Mouse (Mus musculus): ENCODE results near the gene Dhrs1. TPM values are rescaled to one million over a fixed set of nuclear protein-coding genes. Genes with fewer than 3 reads are reported as not detected.

The Dhrs1 gene
- polyA plus RNA-seq, 1 experiment from 2014 or later: 98.6 TPM

- TF ChIP-seq EP300 (IDR thresholded peaks at IDR 0.05; ENCODE audit: low read depth) (no peak), CTCF (IDR thresholded peaks at IDR 0.05; ENCODE audit: low read depth) (no peak)
- ATAC-seq (no peak), DNase-seq (no peak)
- H3K9me3 ChIP-seq (ENCODE audit: low read length): no peaks in the 10 kb centered on the region
- H3K9ac ChIP-seq (replicated peaks): no peak overlapping the region
- H3K27me3 ChIP-seq (ENCODE audit: insufficient read depth, low read length): no peaks in the 10 kb centered on the region
- no peak overlapping the region for H3K4me3 ChIP-seq (ENCODE audit: low read depth, low read length)
- no peak overlapping the region for H3K27ac ChIP-seq (ENCODE audit: low read depth)
- no peak overlapping the region for H3K4me2 ChIP-seq (ENCODE audit: low read depth, low read length)
- WGBS (ENCODE audit: insufficient replicate concordance): 60% methylated on average over 8 of the region's 8 CpGs
- peaks cover 6% of the 10 kb centered on the region; the same call in 1 of the 2 replicates for H3K36me3 ChIP-seq (replicated peaks; ENCODE audit: insufficient read depth, low read length)
- H3K4me1 ChIP-seq (ENCODE audit: insufficient read depth): peaks cover 7% of the 10 kb centered on the region
Observed at GRCm38 (mm10) chr14:55706051-55706600, 39.4 kb downstream of the Dhrs1 start.

- Histone ChIP-seq H3K27me3 (ENCODE audit: insufficient read depth, low read length) (no peaks in the 10 kb centered on the region), H3K4me1 (ENCODE audit: insufficient read depth) (peaks cover 5% of the 10 kb centered on the region), H3K9me3 (ENCODE audit: low read length) (no peaks in the 10 kb centered on the region), H3K27ac (ENCODE audit: low read depth) (no peak overlapping the region), H3K36me3 (replicated peaks; ENCODE audit: insufficient read depth, low read length) (peaks cover 6% of the 10 kb centered on the region; the same call in 1 of the 2 replicates), H3K9ac (replicated peaks) (no peak overlapping the region), H3K4me2 (ENCODE audit: low read depth, low read length) (no peak overlapping the region), H3K4me3 (ENCODE audit: low read depth, low read length) (no peak overlapping the region)
- 75% methylated on average over 6 of the region's 6 CpGs for WGBS (ENCODE audit: insufficient replicate concordance)
- ATAC-seq: no peak
- TF ChIP-seq CTCF (IDR thresholded peaks at IDR 0.05; ENCODE audit: low read depth): no peak
- TF ChIP-seq EP300 (IDR thresholded peaks at IDR 0.05; ENCODE audit: low read depth): no peak
- DNase-seq: no peak
Observed at GRCm38 (mm10) chr14:55702761-55703160, 42.7 kb downstream of the Dhrs1 start.

- Histone ChIP-seq H3K27ac (ENCODE audit: low read depth) (no peak overlapping the region), H3K9me3 (ENCODE audit: low read length) (no peaks in the 10 kb centered on the region), H3K36me3 (replicated peaks; ENCODE audit: insufficient read depth, low read length) (peaks cover 6% of the 10 kb centered on the region; the same call in 1 of the 2 replicates), H3K27me3 (ENCODE audit: insufficient read depth, low read length) (no peaks in the 10 kb centered on the region), H3K4me3 (ENCODE audit: low read depth, low read length) (no peak overlapping the region), H3K9ac (replicated peaks) (no peak overlapping the region), H3K4me1 (ENCODE audit: insufficient read depth) (peaks cover 5% of the 10 kb centered on the region), H3K4me2 (ENCODE audit: low read depth, low read length) (no peak overlapping the region)
- 77% methylated on average over 9 of the region's 9 CpGs for WGBS (ENCODE audit: insufficient replicate concordance)
- TF ChIP-seq EP300 (IDR thresholded peaks at IDR 0.05; ENCODE audit: low read depth) (no peak), CTCF (IDR thresholded peaks at IDR 0.05; ENCODE audit: low read depth) (no peak)
- DNase-seq (no peak), ATAC-seq (no peak)
Observed at GRCm38 (mm10) chr14:55701131-55701530, 44.4 kb downstream of the Dhrs1 start.

- Histone ChIP-seq H3K9ac (replicated peaks) (no peak overlapping the region), H3K27ac (ENCODE audit: low read depth) (no peak overlapping the region; the same call in 1 of the 2 replicates), H3K36me3 (replicated peaks; ENCODE audit: insufficient read depth, low read length) (no peaks in the 10 kb centered on the region), H3K9me3 (ENCODE audit: low read length) (no peaks in the 10 kb centered on the region), H3K4me2 (ENCODE audit: low read depth, low read length) (no peak overlapping the region), H3K4me3 (ENCODE audit: low read depth, low read length) (no peak overlapping the region), H3K27me3 (ENCODE audit: insufficient read depth, low read length) (no peaks in the 10 kb centered on the region), H3K4me1 (ENCODE audit: insufficient read depth) (peaks cover 2% of the 10 kb centered on the region; the same call in 1 of the 2 replicates)
- TF ChIP-seq EP300 (IDR thresholded peaks at IDR 0.05; ENCODE audit: low read depth) (no peak), CTCF (IDR thresholded peaks at IDR 0.05; ENCODE audit: low read depth) (no peak)
- 50% methylated on average over 4 of the region's 4 CpGs for WGBS (ENCODE audit: insufficient replicate concordance)
- ATAC-seq (no peak), DNase-seq (no peak)
Observed at GRCm38 (mm10) chr14:55697226-55697625, 48.3 kb downstream of the Dhrs1 start.

GRCm38 (mm10) chr14:55689433-55689832 is 56.1 kb downstream of the Dhrs1 start:
- H3K4me2 ChIP-seq (ENCODE audit: low read depth, low read length): no peak overlapping the region
- no peak overlapping the region for H3K4me3 ChIP-seq (ENCODE audit: low read depth, low read length)
- ATAC-seq: no peak
- no peak overlapping the region for H3K27ac ChIP-seq (ENCODE audit: low read depth)
- 74% methylated on average over 10 of the region's 10 CpGs for WGBS (ENCODE audit: insufficient replicate concordance)
- no peaks in the 10 kb centered on the region for H3K36me3 ChIP-seq (replicated peaks; ENCODE audit: insufficient read depth, low read length)
- DNase-seq: no peak
- H3K9ac ChIP-seq (replicated peaks): no peak overlapping the region
- no peaks in the 10 kb centered on the region for H3K27me3 ChIP-seq (ENCODE audit: insufficient read depth, low read length)
- no peaks in the 10 kb centered on the region for H3K4me1 ChIP-seq (ENCODE audit: insufficient read depth)
- TF ChIP-seq EP300 (IDR thresholded peaks at IDR 0.05; ENCODE audit: low read depth): no peak
- H3K9me3 ChIP-seq (ENCODE audit: low read length): no peaks in the 10 kb centered on the region

Other genes starting within 250 kb of the Dhrs1 start
- gene Cpne6, start 235.2 kb downstream of the Dhrs1 start, polyA plus RNA-seq (2015; fragmentation: Nextera tagmentation; extraction: Ambion mirVana): not detected in 2 replicates
- gene Nrl, start 220.7 kb downstream of the Dhrs1 start, polyA plus RNA-seq (2015; fragmentation: Nextera tagmentation; extraction: Ambion mirVana): not detected in 2 replicates
- 19.9 and 20.7 TPM in 2 replicates for gene Pck2, start 205.4 kb downstream of the Dhrs1 start, polyA plus RNA-seq (2015; fragmentation: Nextera tagmentation; extraction: Ambion mirVana)
- gene Dcaf11, start 185.7 kb downstream of the Dhrs1 start, polyA plus RNA-seq (2015; fragmentation: Nextera tagmentation; extraction: Ambion mirVana): 59.9 and 62.7 TPM in 2 replicates
- gene A730061H03Rik, start 185.3 kb downstream of the Dhrs1 start, polyA plus RNA-seq (2015; fragmentation: Nextera tagmentation; extraction: Ambion mirVana): 1.3 and 1.4 TPM in 2 replicates
- gene Fitm1, start 170.1 kb downstream of the Dhrs1 start, polyA plus RNA-seq (2015; fragmentation: Nextera tagmentation; extraction: Ambion mirVana): 1.8 and 4.6 TPM in 2 replicates
- gene Psme1, start 167.6 kb downstream of the Dhrs1 start, polyA plus RNA-seq (2015; fragmentation: Nextera tagmentation; extraction: Ambion mirVana): 162 and 180 TPM in 2 replicates
- gene Emc9, start 160.4 kb downstream of the Dhrs1 start, polyA plus RNA-seq (2015; fragmentation: Nextera tagmentation; extraction: Ambion mirVana): 17.3 and 19.2 TPM in 2 replicates
- 222 and 231 TPM in 2 replicates for gene Psme2, start 154.6 kb downstream of the Dhrs1 start, polyA plus RNA-seq (2015; fragmentation: Nextera tagmentation; extraction: Ambion mirVana)
- gene Rnf31, start 154.0 kb downstream of the Dhrs1 start, polyA plus RNA-seq (2015; fragmentation: Nextera tagmentation; extraction: Ambion mirVana): 8.5 and 9.6 TPM in 2 replicates
- 18.6 and 19.4 TPM in 2 replicates for gene Irf9, start 142.1 kb downstream of the Dhrs1 start, polyA plus RNA-seq (2015; fragmentation: Nextera tagmentation; extraction: Ambion mirVana)
- 1.5 and 2.2 TPM in 2 replicates for gene Rec8, start 127.7 kb downstream of the Dhrs1 start, polyA plus RNA-seq (2015; fragmentation: Nextera tagmentation; extraction: Ambion mirVana)
- gene Ipo4, start 109.7 kb downstream of the Dhrs1 start, polyA plus RNA-seq (2015; fragmentation: Nextera tagmentation; extraction: Ambion mirVana): 14.7 and 16.6 TPM in 2 replicates
- gene Gm49378, start 107.8 kb downstream of the Dhrs1 start, polyA plus RNA-seq (2015; fragmentation: Nextera tagmentation; extraction: Ambion mirVana): 0.99 and 1.6 TPM in 2 replicates
- 39.3 and 42.8 TPM in 2 replicates for gene Tm9sf1, start 101.9 kb downstream of the Dhrs1 start, polyA plus RNA-seq (2015; fragmentation: Nextera tagmentation; extraction: Ambion mirVana)
- 0.06 and 0.21 TPM in 2 replicates for gene Tssk4, start 95.5 kb downstream of the Dhrs1 start, polyA plus RNA-seq (2015; fragmentation: Nextera tagmentation; extraction: Ambion mirVana)
- gene Mdp1, start 85.2 kb downstream of the Dhrs1 start, polyA plus RNA-seq (2015; fragmentation: Nextera tagmentation; extraction: Ambion mirVana): 16.0 and 16.1 TPM in 2 replicates
- 15.0 and 17.4 TPM in 2 replicates for gene Gmpr2, start 73.7 kb downstream of the Dhrs1 start, polyA plus RNA-seq (2015; fragmentation: Nextera tagmentation; extraction: Ambion mirVana)
- 228 and 231 TPM in 2 replicates for gene Nedd8, start 73.6 kb downstream of the Dhrs1 start, polyA plus RNA-seq (2015; fragmentation: Nextera tagmentation; extraction: Ambion mirVana)
- gene Tinf2, start 63.9 kb downstream of the Dhrs1 start, polyA plus RNA-seq (2015; fragmentation: Nextera tagmentation; extraction: Ambion mirVana): 11.5 and 14.1 TPM in 2 replicates
- gene Tgm1, start 31.8 kb downstream of the Dhrs1 start, polyA plus RNA-seq (2015; fragmentation: Nextera tagmentation; extraction: Ambion mirVana): 3.6 and 4.7 TPM in 2 replicates
- gene Rabggta, start 23.4 kb downstream of the Dhrs1 start, polyA plus RNA-seq (2015; fragmentation: Nextera tagmentation; extraction: Ambion mirVana): 18.5 and 21.2 TPM in 2 replicates
- gene Nop9, start within 50 bp of the Dhrs1 start, polyA plus RNA-seq (2015; fragmentation: Nextera tagmentation; extraction: Ambion mirVana): 13.2 and 14.5 TPM in 2 replicates
- 191 and 192 TPM in 2 replicates for gene Cideb, start 12.8 kb upstream of the Dhrs1 start, polyA plus RNA-seq (2015; fragmentation: Nextera tagmentation; extraction: Ambion mirVana)
- gene Ltb4r2, start 15.7 kb upstream of the Dhrs1 start, polyA plus RNA-seq (2015; fragmentation: Nextera tagmentation; extraction: Ambion mirVana): 1.8 and 2.1 TPM in 2 replicates
- 21.6 and 22.0 TPM in 2 replicates for gene Ltb4r1, start 20.3 kb upstream of the Dhrs1 start, polyA plus RNA-seq (2015; fragmentation: Nextera tagmentation; extraction: Ambion mirVana)
- 1.5 and 1.7 TPM in 2 replicates for gene Adcy4, start 38.4 kb upstream of the Dhrs1 start, polyA plus RNA-seq (2015; fragmentation: Nextera tagmentation; extraction: Ambion mirVana)
- gene Ripk3, start 43.2 kb upstream of the Dhrs1 start, polyA plus RNA-seq (2015; fragmentation: Nextera tagmentation; extraction: Ambion mirVana): 9.6 and 10.3 TPM in 2 replicates
- 0.41 and 0.63 TPM in 2 replicates for gene Nfatc4, start 77.5 kb upstream of the Dhrs1 start, polyA plus RNA-seq (2015; fragmentation: Nextera tagmentation; extraction: Ambion mirVana)
- gene Nynrin, start 108.3 kb upstream of the Dhrs1 start, polyA plus RNA-seq (2015; fragmentation: Nextera tagmentation; extraction: Ambion mirVana): 0.63 and 0.70 TPM in 2 replicates
- gene Cbln3, start 138.7 kb upstream of the Dhrs1 start, polyA plus RNA-seq (2015; fragmentation: Nextera tagmentation; extraction: Ambion mirVana): 0.29 and 0.40 TPM in 2 replicates
- gene Khnyn, start 139.3 kb upstream of the Dhrs1 start, polyA plus RNA-seq (2015; fragmentation: Nextera tagmentation; extraction: Ambion mirVana): 4.6 and 5.2 TPM in 2 replicates
- gene Sdr39u1, start 154.6 kb upstream of the Dhrs1 start, polyA plus RNA-seq (2015; fragmentation: Nextera tagmentation; extraction: Ambion mirVana): 26.2 and 26.9 TPM in 2 replicates
- gene Cma1, start 199.0 kb upstream of the Dhrs1 start, polyA plus RNA-seq (2015; fragmentation: Nextera tagmentation; extraction: Ambion mirVana): 0.59 and 1.7 TPM in 2 replicates
- gene Cma2, start 205.3 kb upstream of the Dhrs1 start, polyA plus RNA-seq (2015; fragmentation: Nextera tagmentation; extraction: Ambion mirVana): not detected in 2 replicates